Mouse (Mus musculus): ENCODE data around the gene Scrn3. TPM values are rescaled to one million over a fixed set of nuclear protein-coding genes. Genes with fewer than 3 reads are reported as not detected.

Scrn3 gene
- polyA plus RNA-seq, 1 experiment from 2014 or later: 9.8 TPM

DNA sequence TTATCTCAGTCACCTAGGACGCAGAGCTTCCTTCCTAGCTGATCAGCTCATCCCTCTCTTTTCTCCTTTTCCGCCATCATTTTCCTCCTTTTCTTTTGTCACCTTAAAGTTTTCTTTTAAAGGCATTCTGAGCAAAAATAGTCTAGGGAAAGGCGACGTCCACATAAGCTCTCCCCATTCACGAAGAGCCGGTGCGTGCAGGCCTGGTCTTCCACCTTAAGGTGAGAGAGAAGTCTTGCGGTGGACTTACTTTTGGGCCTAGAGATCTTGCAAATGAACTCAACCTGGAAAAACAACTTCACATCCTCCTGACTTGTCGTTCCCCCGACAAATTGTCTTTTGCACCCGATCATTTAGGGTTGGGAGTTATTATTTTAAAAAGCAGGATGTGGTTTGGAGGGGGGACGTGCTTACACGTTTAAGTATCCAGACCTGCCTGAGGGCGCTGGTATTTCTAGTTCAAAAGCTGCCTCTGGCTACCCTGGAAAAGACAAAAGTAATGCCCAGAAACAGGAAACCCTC is 42.3 kb upstream of the Scrn3 start:
- ATAC-seq (ENCODE audit: low FRiP score): no peak
- peaks cover 39% of the 10 kb centered on the region for H3K4me1 ChIP-seq
- H3K9ac ChIP-seq (replicated peaks): no peak overlapping the region
- H3K4me3 ChIP-seq (replicated peaks): no peak overlapping the region
- no peaks in the 10 kb centered on the region for H3K36me3 ChIP-seq
- H3K4me2 ChIP-seq: 0 out of 2 replicates have a peak overlapping the region, but pooled peaks have one; percentile 55
- H3K27ac ChIP-seq (replicated peaks): no peak overlapping the region
- WGBS: 4% methylated on average over 14 of the region's 14 CpGs
- no peaks in the 10 kb centered on the region for H3K9me3 ChIP-seq (replicated peaks)
- peaks cover 69% of the 10 kb centered on the region for H3K27me3 ChIP-seq (replicated peaks)

DNA sequence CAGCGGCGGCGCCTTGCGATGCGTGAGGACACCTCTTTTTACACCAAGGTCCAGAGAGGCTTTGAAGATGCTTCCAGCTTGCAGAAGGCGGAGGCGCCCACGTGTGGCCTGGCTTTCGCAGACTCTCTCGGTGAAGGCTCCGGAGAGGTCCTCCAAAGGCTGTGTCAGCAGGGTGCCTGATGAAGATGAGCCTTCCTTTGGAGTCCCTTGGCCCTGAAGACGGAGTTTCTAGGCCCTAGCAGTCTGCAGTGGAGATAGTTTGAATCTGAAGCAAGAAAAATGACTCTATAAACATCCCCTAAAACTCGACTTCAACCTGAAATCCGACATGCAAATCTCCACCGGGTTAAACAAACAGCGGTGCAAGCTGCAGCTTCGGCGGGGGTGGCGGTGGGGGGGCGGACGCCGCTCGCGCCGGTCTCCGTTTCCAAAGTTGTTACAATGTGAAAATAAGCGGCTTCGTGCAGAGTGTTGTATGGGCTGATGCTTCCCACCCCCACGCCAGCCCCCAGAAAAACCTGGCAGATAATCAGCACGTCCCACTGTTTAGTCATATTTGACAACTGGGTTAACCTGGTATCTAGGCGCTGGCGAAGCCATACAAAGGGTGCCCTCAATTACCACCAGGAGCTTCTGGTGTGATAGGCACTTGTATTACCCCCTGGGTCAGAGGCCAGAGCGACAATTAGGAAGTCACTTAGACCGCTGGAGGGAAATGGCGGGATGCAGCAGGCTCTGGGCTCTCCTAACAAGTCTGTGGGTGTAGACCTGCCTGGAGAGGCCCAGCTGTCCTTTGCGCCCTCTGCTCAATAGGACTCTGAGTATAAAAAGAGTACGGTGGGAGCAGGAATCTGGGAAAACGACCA is 41.6 kb upstream of the Scrn3 start:
- H3K27me3 ChIP-seq (replicated peaks): peaks cover 63% of the 10 kb centered on the region
- no peak overlapping the region; the same call in 1 of the 2 replicates for H3K4me3 ChIP-seq (replicated peaks)
- WGBS: 3% methylated on average over 38 of the region's 38 CpGs
- H3K36me3 ChIP-seq: no peaks in the 10 kb centered on the region
- H3K27ac ChIP-seq (replicated peaks): no peak overlapping the region
- H3K4me1 ChIP-seq: peaks cover 39% of the 10 kb centered on the region
- H3K9ac ChIP-seq (replicated peaks): no peak overlapping the region
- ATAC-seq (ENCODE audit: low FRiP score): no peak
- H3K9me3 ChIP-seq (replicated peaks): no peaks in the 10 kb centered on the region
- H3K4me2 ChIP-seq: peak overlapping the region; percentile 55

DNA sequence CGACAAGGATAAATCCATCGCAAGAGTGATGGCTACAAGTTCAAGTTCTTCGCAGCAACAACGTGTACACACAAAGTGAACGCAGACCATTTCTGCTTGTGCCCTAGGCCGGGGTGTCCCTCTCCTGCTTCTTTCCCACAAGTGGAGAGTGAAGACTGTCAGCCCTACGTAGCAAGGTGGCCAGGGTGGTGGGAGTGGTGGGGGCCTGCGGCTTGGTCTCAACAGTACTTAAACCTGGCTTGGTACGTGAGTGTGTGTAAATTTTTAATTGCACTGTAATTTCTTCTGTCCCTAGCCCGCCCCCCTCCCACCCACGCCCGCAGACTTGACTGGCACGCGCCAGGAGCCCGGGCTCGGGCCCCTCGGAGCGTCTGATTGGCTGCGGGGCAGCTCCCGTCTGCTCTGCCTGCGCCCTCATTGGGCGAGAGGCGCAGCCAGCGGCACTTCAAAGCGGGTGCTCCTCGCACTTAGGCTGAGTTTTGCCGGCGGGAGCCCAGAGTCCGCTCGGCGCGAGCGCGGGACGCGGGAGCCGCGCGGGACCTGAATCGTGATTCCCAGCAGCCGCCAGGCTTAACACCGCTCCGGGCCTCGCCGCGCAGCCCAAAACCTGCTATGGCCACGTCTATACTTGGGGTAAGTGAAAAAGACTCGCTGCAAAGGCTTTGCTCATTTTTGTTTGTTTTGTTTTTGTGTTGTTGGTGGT is 40.8 kb upstream of the Scrn3 start, which contains the start of gene Sp9:
TSS of gene Sp9 (plus strand) at position 467 of the 703 bp plus-strand sequence.
- Histone ChIP-seq H3K27me3 (replicated peaks) (peaks cover 64% of the 10 kb centered on the region), H3K4me3 (replicated peaks) (peak within 1 kb of the TSS; percentile 34), H3K4me2 (peak within 1 kb of the TSS; percentile 55), H3K9me3 (replicated peaks) (no peaks in the 10 kb centered on the region), H3K27ac (replicated peaks) (no peak within 1 kb of the TSS), H3K36me3 (no peaks in the 10 kb centered on the region), H3K9ac (replicated peaks) (no peak within 1 kb of the TSS), H3K4me1 (peaks cover 39% of the 10 kb centered on the region)
- WGBS: 1% methylated on average over 48 of the region's 48 CpGs
- ATAC-seq (ENCODE audit: low FRiP score): peak; percentile 56; the same call in 1 of the 2 replicates

DNA sequence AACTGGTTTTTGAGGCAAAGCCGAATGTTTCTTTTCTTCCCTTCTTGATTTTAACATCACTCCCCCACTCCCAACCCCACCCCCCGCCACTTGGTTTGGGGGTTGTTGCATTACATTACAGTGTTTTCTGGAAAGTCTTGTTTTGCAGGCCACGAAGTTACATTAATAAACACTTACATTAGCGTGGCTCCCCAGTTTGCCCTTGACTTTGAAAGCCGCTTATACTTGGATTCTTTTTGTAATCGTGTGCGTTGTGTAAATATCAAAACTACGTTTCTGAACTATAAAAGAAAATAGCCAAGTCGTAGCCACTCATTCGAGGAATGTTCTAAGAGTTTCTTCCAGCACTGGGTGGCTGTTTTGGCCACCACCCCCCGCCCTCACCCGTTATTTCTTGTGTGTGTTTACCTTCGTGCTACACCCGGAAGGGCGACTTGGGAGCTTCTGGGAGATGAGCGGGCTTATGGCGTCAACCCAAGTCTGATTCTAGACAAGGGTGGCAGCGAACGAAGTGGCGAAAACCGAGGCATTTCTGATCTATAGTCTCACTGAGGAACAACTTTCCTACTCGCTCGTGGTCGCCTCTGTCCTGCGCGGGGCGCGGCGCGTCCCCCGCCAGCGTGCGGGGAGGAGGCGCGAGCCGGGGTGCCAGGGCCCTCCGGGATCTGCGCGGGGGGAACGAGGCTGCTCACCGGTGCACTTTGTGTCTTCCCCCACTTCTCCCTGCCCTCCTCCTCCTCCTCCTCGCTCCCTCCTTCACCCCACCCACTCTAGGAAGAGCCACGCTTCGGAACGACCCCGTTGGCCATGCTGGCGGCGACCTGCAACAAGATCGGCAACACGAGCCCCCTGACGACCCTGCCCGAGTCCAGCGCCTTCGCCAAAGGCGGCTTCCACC is 39.8 kb upstream of the Scrn3 start:
- no peaks in the 10 kb centered on the region for H3K9me3 ChIP-seq (replicated peaks)
- peak overlapping the region; percentile 34 for H3K4me3 ChIP-seq (replicated peaks)
- under 1% methylated on average over 55 of the region's 55 CpGs for WGBS
- H3K36me3 ChIP-seq: no peaks in the 10 kb centered on the region
- peaks cover 44% of the 10 kb centered on the region for H3K4me1 ChIP-seq
- ATAC-seq (ENCODE audit: low FRiP score): no peak
- peaks cover 65% of the 10 kb centered on the region for H3K27me3 ChIP-seq (replicated peaks)
- H3K27ac ChIP-seq (replicated peaks): no peak overlapping the region
- peak overlapping the region; percentile 55 for H3K4me2 ChIP-seq
- H3K9ac ChIP-seq (replicated peaks): no peak overlapping the region

DNA sequence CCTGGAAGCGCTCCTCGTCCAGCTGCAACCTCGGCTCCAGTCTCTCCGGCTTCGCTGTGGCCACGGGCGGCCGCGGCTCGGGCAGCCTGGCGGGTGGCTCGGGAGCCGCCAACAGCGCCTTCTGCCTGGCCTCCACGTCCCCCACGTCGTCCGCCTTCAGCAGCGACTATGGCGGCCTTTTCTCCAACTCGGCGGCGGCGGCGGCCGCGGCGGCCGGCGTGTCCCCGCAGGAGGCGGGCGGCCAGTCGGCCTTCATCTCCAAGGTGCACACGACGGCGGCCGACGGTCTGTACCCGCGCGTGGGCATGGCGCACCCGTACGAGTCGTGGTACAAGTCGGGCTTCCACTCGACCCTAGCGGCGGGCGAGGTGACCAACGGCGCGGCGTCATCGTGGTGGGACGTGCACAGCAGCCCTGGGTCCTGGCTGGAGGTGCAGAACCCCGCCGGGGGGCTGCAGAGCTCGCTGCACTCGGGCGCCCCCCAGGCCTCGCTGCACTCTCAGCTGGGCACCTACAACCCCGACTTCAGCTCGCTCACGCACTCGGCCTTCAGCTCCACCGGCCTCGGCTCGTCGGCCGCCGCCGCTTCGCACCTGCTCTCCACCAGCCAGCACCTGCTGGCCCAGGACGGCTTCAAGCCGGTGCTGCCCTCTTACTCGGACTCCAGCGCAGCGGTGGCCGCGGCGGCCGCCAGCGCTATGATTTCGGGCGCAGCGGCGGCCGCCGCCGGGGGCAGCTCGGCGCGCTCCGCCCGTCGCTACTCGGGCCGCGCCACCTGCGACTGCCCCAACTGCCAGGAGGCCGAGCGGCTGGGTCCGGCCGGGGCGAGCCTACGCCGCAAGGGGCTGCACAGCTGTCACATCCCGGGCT is 38.9 kb upstream of the Scrn3 start:
- peaks cover 62% of the 10 kb centered on the region for H3K27me3 ChIP-seq (replicated peaks)
- under 1% methylated on average over 108 of the region's 110 CpGs for WGBS

DNA sequence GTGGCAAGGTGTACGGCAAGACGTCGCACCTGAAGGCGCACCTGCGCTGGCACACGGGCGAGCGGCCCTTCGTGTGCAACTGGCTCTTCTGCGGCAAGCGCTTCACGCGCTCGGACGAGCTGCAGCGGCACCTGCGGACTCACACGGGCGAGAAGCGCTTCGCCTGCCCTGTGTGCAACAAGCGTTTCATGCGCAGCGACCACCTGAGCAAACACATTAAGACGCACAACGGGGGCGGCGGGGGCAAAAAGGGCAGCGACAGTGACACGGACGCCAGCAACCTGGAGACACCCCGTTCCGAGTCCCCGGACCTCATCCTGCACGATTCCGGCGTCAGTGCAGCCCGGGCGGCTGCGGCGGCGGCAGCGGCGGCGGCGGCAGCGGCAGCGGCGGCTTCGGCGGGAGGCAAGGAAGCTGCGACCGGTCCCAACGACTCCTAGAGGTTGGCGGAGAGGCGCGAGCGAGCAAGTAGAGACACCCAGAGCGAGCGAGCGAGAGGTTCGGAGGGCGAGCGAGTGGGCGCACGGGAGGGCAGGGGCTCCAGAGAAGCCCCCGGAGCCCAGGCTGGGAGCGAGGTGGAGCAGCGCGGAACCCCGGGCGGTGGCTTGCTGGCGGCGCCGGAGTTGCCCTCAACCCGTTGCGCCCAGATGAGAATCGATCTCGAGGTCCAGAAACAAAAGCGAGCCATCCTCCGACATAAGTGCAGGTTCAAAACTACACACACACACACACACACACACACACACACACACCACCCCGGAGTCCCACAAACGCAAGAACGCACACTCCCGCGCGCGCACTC is 38.1 kb upstream of the Scrn3 start:
- under 1% methylated on average over 84 of the region's 88 CpGs for WGBS
- H3K4me3 ChIP-seq (replicated peaks): peak overlapping the region; percentile 34

More for the DNA sequence above, 38.9 kb upstream of the Scrn3 start:
- Histone ChIP-seq H3K27ac (replicated peaks) (no peak overlapping the region), H3K36me3 (no peaks in the 10 kb centered on the region), H3K9me3 (replicated peaks) (no peaks in the 10 kb centered on the region), H3K9ac (replicated peaks) (no peak overlapping the region), H3K4me1 (peaks cover 45% of the 10 kb centered on the region), H3K4me3 (replicated peaks) (peak overlapping the region; percentile 34), H3K4me2 (peak overlapping the region; percentile 55)
- ATAC-seq (ENCODE audit: low FRiP score): peak; percentile 21; the same call in 1 of the 2 replicates

DNA sequence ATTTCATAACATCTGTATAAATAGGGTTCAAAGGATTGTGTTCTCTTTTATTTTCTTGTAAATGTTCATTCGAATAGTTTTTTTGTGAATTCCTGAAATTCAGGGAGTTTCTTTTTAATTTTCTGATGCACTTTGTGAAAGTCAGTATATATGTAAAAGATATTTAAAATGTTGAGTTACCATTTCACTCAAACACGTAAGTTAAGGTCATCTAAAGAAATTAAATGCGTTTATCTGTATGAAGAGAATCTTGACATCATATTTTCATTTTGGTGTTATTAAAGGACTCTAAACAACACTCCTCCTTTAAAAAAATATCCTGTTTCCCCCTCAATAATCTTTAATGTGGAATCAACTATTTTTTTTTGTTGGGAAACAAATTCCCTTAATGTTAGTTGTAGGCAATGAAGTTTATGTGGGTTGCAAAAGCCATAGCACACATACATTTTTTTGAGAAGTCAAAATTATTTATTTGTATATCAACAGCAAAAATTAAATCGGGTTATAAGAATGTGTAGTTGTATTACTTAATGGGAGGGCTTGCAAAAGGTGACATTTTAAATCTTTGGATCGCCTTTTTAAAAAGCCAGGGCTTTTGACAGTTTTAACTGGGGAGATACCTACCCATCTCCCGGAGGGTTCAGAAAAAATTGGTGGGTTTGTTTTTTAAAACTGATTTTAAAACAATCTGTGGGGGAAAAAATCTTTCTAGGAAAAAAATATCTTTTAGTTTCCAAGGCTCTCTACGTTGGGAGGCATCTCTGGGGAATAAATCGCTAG is 37.0 kb upstream of the Scrn3 start:
- no peak overlapping the region for H3K9ac ChIP-seq (replicated peaks)
- H3K36me3 ChIP-seq: no peaks in the 10 kb centered on the region
- H3K4me3 ChIP-seq (replicated peaks): no peak overlapping the region
- H3K9me3 ChIP-seq (replicated peaks): no peaks in the 10 kb centered on the region
- peaks cover 52% of the 10 kb centered on the region for H3K4me1 ChIP-seq
- no peak for ATAC-seq (ENCODE audit: low FRiP score)
- H3K27me3 ChIP-seq (replicated peaks): peaks cover 61% of the 10 kb centered on the region
- no peak overlapping the region for H3K4me2 ChIP-seq
- 15% methylated on average over 8 of the region's 8 CpGs for WGBS
- no peak overlapping the region for H3K27ac ChIP-seq (replicated peaks)

More for the DNA sequence above, 38.1 kb upstream of the Scrn3 start:
- Histone ChIP-seq H3K27me3 (replicated peaks) (peaks cover 66% of the 10 kb centered on the region), H3K36me3 (no peaks in the 10 kb centered on the region), H3K4me1 (peaks cover 52% of the 10 kb centered on the region), H3K4me2 (peak overlapping the region; percentile 55), H3K27ac (replicated peaks) (no peak overlapping the region), H3K9me3 (replicated peaks) (no peaks in the 10 kb centered on the region), H3K9ac (replicated peaks) (peak overlapping the region; percentile 7; the same call in 1 of the 2 replicates)
- no peak for ATAC-seq (ENCODE audit: low FRiP score)

DNA sequence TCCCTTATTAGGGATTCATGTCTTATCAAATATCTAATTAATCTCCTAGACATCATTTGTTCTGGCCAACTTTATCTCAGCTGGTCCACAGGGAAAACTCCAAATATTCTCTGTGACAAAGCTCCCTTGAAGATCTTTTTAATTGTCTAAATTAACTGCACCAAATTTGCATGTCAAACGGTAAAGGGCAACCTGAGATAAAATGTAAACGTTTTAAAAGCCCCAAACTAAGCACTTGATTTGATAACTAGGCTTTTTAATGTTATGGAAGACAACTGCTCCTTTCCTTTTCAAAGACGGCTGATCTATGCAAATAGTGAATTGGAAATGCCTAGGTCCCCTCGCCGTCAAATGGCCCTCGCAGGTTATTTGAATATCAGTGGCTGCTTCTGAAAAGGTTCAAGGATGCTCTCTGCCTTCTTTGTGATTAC is 36.2 kb upstream of the Scrn3 start:
- H3K9ac ChIP-seq (replicated peaks): no peak overlapping the region
- H3K4me2 ChIP-seq: no peak overlapping the region
- no peaks in the 10 kb centered on the region for H3K36me3 ChIP-seq
- H3K27ac ChIP-seq (replicated peaks): no peak overlapping the region
- WGBS: 2% methylated on average over 6 of the region's 6 CpGs
- H3K9me3 ChIP-seq (replicated peaks): no peaks in the 10 kb centered on the region
- no peak overlapping the region for H3K4me3 ChIP-seq (replicated peaks)
- peaks cover 61% of the 10 kb centered on the region for H3K27me3 ChIP-seq (replicated peaks)
- ATAC-seq (ENCODE audit: low FRiP score): no peak
- peaks cover 51% of the 10 kb centered on the region for H3K4me1 ChIP-seq

DNA sequence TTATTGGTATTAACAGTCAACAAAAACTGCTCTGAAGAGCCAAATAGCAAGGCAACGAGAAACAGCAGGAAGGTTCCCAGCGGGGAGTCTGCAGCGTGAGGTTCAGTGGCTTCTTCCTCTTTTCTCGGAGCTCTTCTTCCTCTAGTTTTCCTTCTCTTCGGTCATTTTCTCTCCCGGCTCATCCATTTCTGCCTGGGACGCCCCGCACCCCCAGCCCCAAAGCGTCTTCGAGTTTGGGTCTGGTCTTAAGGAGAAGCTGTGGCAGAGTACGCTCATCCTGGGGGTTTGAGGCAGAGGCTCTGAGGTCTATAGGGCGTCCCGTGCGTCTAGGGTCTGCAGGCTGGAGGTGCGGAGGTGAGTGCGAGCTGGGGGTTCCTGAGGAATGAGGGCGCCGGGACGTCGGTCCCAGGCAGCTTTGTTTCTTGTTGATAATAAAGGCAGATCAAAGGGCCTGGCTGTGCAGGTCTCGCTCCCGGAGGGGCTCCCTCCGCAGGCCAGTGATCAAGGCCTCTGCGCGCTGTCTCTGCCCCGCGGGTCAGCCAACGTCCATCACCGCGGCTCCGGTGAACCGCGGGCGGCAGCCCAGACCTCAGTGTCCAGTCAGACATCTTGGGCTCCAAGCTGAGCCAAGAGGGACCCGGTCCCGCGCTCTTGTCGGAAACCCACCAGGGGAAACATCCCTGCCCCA is 35.2 kb upstream of the Scrn3 start:
- Histone ChIP-seq H3K36me3 (no peaks in the 10 kb centered on the region), H3K9ac (replicated peaks) (no peak overlapping the region), H3K9me3 (replicated peaks) (no peaks in the 10 kb centered on the region), H3K27ac (replicated peaks) (no peak overlapping the region), H3K4me2 (peak overlapping the region; percentile 25), H3K4me3 (replicated peaks) (peak overlapping the region; percentile 12; the same call in 1 of the 2 replicates), H3K4me1 (peaks cover 43% of the 10 kb centered on the region), H3K27me3 (replicated peaks) (peaks cover 62% of the 10 kb centered on the region)
- 1% methylated on average over 38 of the region's 38 CpGs for WGBS
- no peak for ATAC-seq (ENCODE audit: low FRiP score)
